Mouse (Mus musculus) lung, postnatal 0 days (tissue): ENCODE measurements around the gene Tinag.

ENCODE experiments used
- CTCF ChIP-seq: IDR thresholded peaks from 2 replicates; pipeline ENCODE4 v1.5.1; 2016; ENCODE audit warnings: antibody characterized with exemption, mild to moderate bottlenecking
- EP300 ChIP-seq: IDR thresholded peaks from 2 replicates; pipeline ENCODE4 v1.6.1; 2016; ENCODE audit warnings: antibody characterized with exemption, mild to moderate bottlenecking, control low read depth

- TF ChIP-seq CTCF (no peak), EP300 (peak; percentile 73)
These were observed 4.1 kb upstream of the Tinag start for GRCm38 (mm10) chr9:77049669-77050068.
